Comparison of ENCODE assay signal across 7 mouse cellular contexts in genomic region chr14:25693271-25693887, GRCm38 (mm10). TPM values are rescaled to one million over a fixed set of nuclear protein-coding genes. Genes with fewer than 3 reads are reported as not detected.
DNase-seq lines count a peak whose midpoint lies in the region; ATAC-seq and TF ChIP-seq lines count a peak whose summit lies in the region.

No protein-coding gene starts in this region.

- peak; percentile 21; the same call in 1 of the 2 replicates for ATAC-seq in limb, embryonic 14.5 days (ENCODE audit: low FRiP score, low read depth)
- ATAC-seq in stomach, embryonic 16.5 days (ENCODE audit: insufficient read depth, low FRiP score): no peak

- H3K36me3 ChIP-seq in CH12.LX (replicated peaks in 1 of 2; ENCODE audit: control insufficient read depth in 1 of 2, insufficient read depth in 1 of 2, low read length in 1 of 2) (peaks cover 19 to 31% of the 10 kb centered on the region in 2 experiments), E14TG2a.4 (ENCODE audit: insufficient read depth, low read length) (peaks cover 32% of the 10 kb centered on the region)
- peaks cover 19% of the 10 kb centered on the region for H3K36me3 ChIP-seq in limb, embryonic 14.5 days (ENCODE audit: control insufficient read depth, insufficient read depth, low read length)
- H3K36me3 ChIP-seq in stomach, embryonic 16.5 days (ENCODE audit: control insufficient read depth, insufficient read depth, low read length): peaks cover 6% of the 10 kb centered on the region

- no peaks in the 10 kb centered on the region for H3K9me3 ChIP-seq in CH12.LX (replicated peaks; ENCODE audit: low read length)
- H3K9me3 ChIP-seq in E14TG2a.4 (ENCODE audit: low read length): no peaks in the 10 kb centered on the region
- no peaks in the 10 kb centered on the region for H3K9me3 ChIP-seq in limb, embryonic 14.5 days (ENCODE audit: control insufficient read depth, low read length)
- H3K9me3 ChIP-seq in stomach, embryonic 16.5 days (replicated peaks; ENCODE audit: control insufficient read depth, low read length): no peaks in the 10 kb centered on the region

- H3K79me2 ChIP-seq in CH12.LX (replicated peaks; ENCODE audit: control insufficient read depth, extremely low read depth, insufficient read depth, poor library complexity, severe bottlenecking): peaks cover 13% of the 10 kb centered on the region; the same call in 1 of the 2 replicates

- no peaks in the 10 kb centered on the region for H3K27me3 ChIP-seq in CH12.LX (replicated peaks)
- H3K27me3 ChIP-seq in E14TG2a.4 (ENCODE audit: insufficient read depth, low read length): peaks cover 19% of the 10 kb centered on the region
- no peaks in the 10 kb centered on the region for H3K27me3 ChIP-seq in limb, embryonic 14.5 days (ENCODE audit: control insufficient read depth, insufficient read depth, low read length)
- H3K27me3 ChIP-seq in stomach, embryonic 16.5 days (ENCODE audit: control insufficient read depth, insufficient read depth, low read length): no peaks in the 10 kb centered on the region

- TF ChIP-seq RAD21 in CH12.LX (IDR thresholded peaks at IDR 0.05; ENCODE audit: low read depth, low read length): no peak

- TF ChIP-seq POLR2A in CH12.LX (IDR thresholded peaks at IDR 0.05; ENCODE audit: low read depth, low read length): no peak
- TF ChIP-seq POLR2A in limb, embryonic 14.5 days (IDR thresholded peaks at IDR 0.05; ENCODE audit: borderline replicate concordance, extremely low read depth, insufficient read depth, insufficient read length): no peak

- peak overlapping the region; percentile 55; the same call in 1 of the 2 replicates for H3K9ac ChIP-seq in CH12.LX (ENCODE audit: insufficient read depth, low read depth)
- H3K9ac ChIP-seq in limb, embryonic 14.5 days (ENCODE audit: low read depth, low read length, severe bottlenecking): peak overlapping the region; percentile 78
- peak overlapping the region; percentile 66 for H3K9ac ChIP-seq in stomach, embryonic 16.5 days (ENCODE audit: low read length)

- no peak for TF ChIP-seq EP300 in CH12.LX (IDR thresholded peaks at IDR 0.05; ENCODE audit: low read length)

- 72% methylated on average over 6 of the region's 6 CpGs for WGBS in limb, embryonic 14.5 days
- WGBS in stomach, embryonic 16.5 days: 52% methylated on average over 6 of the region's 6 CpGs

- in situ Hi-C loops in CH12.LX (cut with MboI; ENCODE audit: low pct_ligation_motif_present, low pct_unique_long_range_greater_than_20kb, low sequenced_read_pairs): loop anchor here (25.0 kb wide), 1 partner anchor 581 kb away; no protein-coding TSS in a partner anchor

- peak overlapping the region in 2 of 3 experiments; percentile 43 to 90 for H3K4me3 ChIP-seq in CH12.LX (replicated peaks in 1 of 3; ENCODE audit: low read depth in 2 of 3, low read length in 2 of 3, poor library complexity in 1 of 3)
- peak overlapping the region; percentile 94 for H3K4me3 ChIP-seq in E14TG2a.4 (replicated peaks; ENCODE audit: low read length)
- H3K4me3 ChIP-seq in limb, embryonic 14.5 days (replicated peaks; ENCODE audit: low read length): peak overlapping the region; percentile 88
- peak overlapping the region; percentile 98 for H3K4me3 ChIP-seq in stomach, embryonic 16.5 days (replicated peaks; ENCODE audit: low read length)

- dilution Hi-C loops in CH12.LX (cut with MboI; ENCODE audit: extremely low pct_ligation_motif_present, extremely low pct_unique_long_range_greater_than_20kb, low sequenced_read_pairs): no loop called here

- no peak overlapping the region for H3K27ac ChIP-seq in CH12.LX (ENCODE audit: insufficient read depth, low read depth)
- peak overlapping the region; percentile 56 for H3K27ac ChIP-seq in limb, embryonic 14.5 days (replicated peaks; ENCODE audit: low read depth, low read length)
- peak overlapping the region; percentile 80 for H3K27ac ChIP-seq in stomach, embryonic 16.5 days (ENCODE audit: low read length)

- TF ChIP-seq CTCF in CH12.LX (conservative IDR thresholded peaks at IDR 0.05 in 1 of 2, IDR thresholded peaks at IDR 0.05 in 1 of 2; ENCODE audit: low read depth in 2 of 2, low read length in 2 of 2): no peak
- no peak for TF ChIP-seq CTCF in E14TG2a.4 (conservative IDR thresholded peaks at IDR 0.05; ENCODE audit: low read length)

- H3K4me1 ChIP-seq in CH12.LX (ENCODE audit: control insufficient read depth in 1 of 2, insufficient read depth in 2 of 2) (peaks cover 13 to 23% of the 10 kb centered on the region in 2 experiments), E14TG2a.4 (replicated peaks; ENCODE audit: low read depth, low read length) (peaks cover 64% of the 10 kb centered on the region)
- peaks cover 19% of the 10 kb centered on the region for H3K4me1 ChIP-seq in limb, embryonic 14.5 days (ENCODE audit: control insufficient read depth, insufficient read depth, low read length)
- H3K4me1 ChIP-seq in stomach, embryonic 16.5 days (ENCODE audit: control insufficient read depth, insufficient read depth, low read length): peaks cover 27% of the 10 kb centered on the region

- no peak for DNase-seq in CH12.LX (ENCODE audit: extremely low read depth)
- DNase-seq in heart, postnatal 4 days: peak; percentile 37
- no peak for DNase-seq in limb, embryonic 14.5 days (ENCODE audit: low spot score)
- no peak for DNase-seq in right cerebral cortex, adult 18-20 months
- no peak for DNase-seq in retina, embryonic 14.5 days (ENCODE audit: low spot score)

- H3K4me2 ChIP-seq in CH12.LX (ENCODE audit: insufficient read depth, low read depth, poor library complexity, severe bottlenecking): peak overlapping the region; percentile 13; the same call in 1 of the 2 replicates
- peak overlapping the region; percentile 95 for H3K4me2 ChIP-seq in limb, embryonic 14.5 days (replicated peaks; ENCODE audit: low read depth, low read length, severe bottlenecking)
- peak overlapping the region; percentile 98 for H3K4me2 ChIP-seq in stomach, embryonic 16.5 days (ENCODE audit: low read depth, low read length)

TF ChIP-seq in CH12.LX, 34 proteins besides CTCF, POLR2A, EP300 and RAD21:
- no peak for TF ChIP-seq JUND (conservative IDR thresholded peaks at IDR 0.05; ENCODE audit: low read depth, low read length)
- no peak for TF ChIP-seq NELFE (IDR thresholded peaks at IDR 0.05; ENCODE audit: low read depth, low read length)
- TF ChIP-seq KAT2A (IDR thresholded peaks at IDR 0.05; ENCODE audit: insufficient replicate concordance, low read length): no peak

RNA-seq across cellular contexts. Expression of gene Ppif, which starts 0.6 kb away (rescaled TPM):
- total RNA-seq in CH12.LX (2012; rRNA removed) (29.1 and 38.3 TPM in 2 replicates), CH12.LX (2014; rRNA removed) (50.3 and 52.9 TPM in 2 replicates)
- polyA plus RNA-seq in CH12.LX (2012; ENCODE audit: insufficient read length, low read depth): 99.3 and 106 TPM in 2 replicates
- total RNA-seq in heart, postnatal 4 days (2021): 100 to 1,000 TPM; 188 to 208 TPM
- polyA plus RNA-seq in limb, embryonic 14.5 days (2012; rRNA removed): 67.1 and 79.9 TPM in 2 replicates
- 27.3 and 28.9 TPM in 2 replicates for polyA plus RNA-seq in limb, embryonic 14.5 days (2014; fragmentation: Nextera tagmentation; extraction: Ambion mirVana)
- polyA plus RNA-seq in stomach, embryonic 16.5 days (2015; fragmentation: Nextera tagmentation; extraction: Ambion mirVana): 47.7 and 69.3 TPM in 2 replicates

Comparison
In these comparisons a context has a peak if more than half of its experiments do, and no peak if none do; other contexts are left out.
1. H3K4me2 ChIP-seq: peak in every context shown above with its lines; median percentile 98 in stomach, embryonic 16.5 days; 95 in limb, embryonic 14.5 days; 13 in CH12.LX.